Mouse (Mus musculus) cerebellum, adult 8-10 months (tissue): Measurements from ENCODE around the gene Ppip5k1.
A peak's percentile ranks its signal among the peaks of the same experiment; 100 is the strongest.
"Not testable (repeated sequence)": the region's sequence is repeated elsewhere in the genome, so short reads cannot be mapped to it uniquely, and the experiment has no call there.

Source experiments
- DNase-seq: peaks from one replicate; pipeline ENCODE4 v3.0.0; 2022

Ppip5k1 gene

DNA sequence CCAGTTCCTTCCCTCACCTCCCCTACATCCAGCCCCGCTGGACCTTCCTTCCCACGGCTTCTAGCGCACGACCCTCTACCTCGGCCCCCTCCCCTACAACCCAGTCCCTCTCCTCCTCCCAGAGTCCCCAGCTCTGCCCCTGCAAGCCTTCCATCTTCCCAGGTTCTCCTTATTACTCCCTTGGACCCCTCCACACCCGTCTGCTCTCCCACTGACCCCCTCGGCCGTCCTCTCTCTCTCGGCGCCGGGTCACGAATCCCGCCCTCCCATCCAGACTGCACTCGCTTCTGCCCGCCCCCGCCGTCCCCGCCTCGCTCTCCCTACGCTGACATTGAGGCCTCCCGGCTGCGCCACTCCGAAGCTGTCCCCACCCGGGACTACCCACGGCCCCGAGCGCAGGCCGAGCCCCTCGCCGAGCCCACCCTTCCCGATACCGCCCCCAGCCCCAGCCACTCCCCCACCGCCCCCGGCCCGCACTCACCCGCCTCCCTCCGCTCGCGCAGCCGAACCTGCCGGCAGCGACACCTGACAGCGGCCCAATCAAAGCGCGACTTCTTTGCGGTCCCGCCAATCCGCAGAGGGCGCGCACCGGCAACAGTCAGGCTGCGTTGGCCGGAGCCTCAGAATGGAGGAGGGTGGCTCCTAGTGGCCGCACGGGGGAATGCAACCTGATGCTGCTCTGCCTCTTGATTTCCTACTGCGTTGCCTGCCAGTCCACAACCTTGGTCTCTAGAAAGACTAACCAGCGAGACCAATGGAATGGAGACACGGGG, at the start of gene Ppip5k1:
TSS of gene Ppip5k1 (minus strand) at position 577 of the 773 bp plus-strand sequence.
- peak; percentile 98 for DNase-seq

DNA sequence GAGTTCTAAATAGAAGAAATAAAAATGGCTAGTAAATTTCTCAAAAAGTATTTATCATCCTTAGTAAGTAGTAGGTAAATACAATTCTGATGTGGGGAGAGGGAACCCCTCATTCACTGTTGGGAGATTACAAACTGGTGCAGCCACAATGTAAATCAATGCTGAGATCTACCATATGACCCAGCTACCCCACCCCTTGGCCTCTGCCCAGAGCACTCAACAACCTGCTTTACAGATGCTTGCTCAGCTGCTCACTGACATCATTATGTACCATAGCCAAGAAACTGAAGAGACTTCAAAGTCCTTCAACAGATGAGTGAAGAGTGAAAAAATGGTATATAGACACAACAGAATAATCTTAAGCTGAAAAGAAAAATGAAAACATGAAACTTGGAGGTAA, 48.1 kb upstream of the Ppip5k1 start:
- no peak for DNase-seq

DNA sequence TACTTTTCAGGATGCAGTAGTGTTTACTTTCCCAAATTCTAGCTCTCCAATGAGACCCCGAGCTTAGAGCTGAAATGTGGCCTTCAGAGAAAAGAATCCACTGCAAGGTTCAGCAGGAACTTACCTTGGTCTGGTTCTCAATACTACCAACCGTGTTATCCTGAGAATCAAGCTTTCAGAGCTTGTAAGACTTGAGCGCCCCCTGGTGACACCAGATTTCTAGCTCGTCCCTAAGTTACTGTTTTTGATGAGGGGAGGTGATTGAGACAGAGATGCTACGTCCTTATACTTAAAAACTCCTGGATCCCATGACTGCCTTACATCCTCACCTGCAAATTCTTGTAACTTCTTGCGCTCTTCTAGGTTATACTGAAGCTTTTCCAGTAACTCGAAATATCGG, 41.4 kb upstream of the Ppip5k1 start:
- DNase-seq: peak; percentile 91

DNA sequence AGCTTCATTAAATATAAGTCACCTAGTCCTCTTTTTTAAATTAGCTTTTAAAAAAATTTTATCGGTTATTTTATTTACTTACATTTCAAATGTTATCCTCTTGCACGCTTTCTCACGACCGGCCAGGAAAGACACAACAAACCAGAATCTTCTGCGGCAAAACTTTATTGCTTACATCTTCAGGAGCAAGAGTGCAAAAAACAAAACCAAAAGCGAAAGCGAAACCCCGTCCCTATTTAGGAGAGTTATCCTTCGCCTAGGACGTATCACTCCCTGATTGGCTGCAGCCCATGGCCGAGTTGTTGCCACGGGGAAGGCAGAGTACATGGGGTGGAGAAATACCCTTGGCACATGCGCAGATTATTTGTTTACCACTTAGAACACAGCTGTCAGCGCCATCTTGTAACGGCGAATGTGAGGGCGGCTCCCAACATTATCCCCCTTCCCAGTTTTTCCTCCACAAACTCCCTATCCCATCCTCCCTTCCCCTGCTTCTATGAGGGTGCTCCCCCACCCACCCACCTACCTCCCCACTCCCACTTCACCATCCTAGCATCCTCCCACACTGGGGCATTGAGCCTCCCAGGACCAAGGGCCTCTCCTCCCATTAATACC, 31.9 kb upstream of the Ppip5k1 start, which contains the start of gene Strc:
TSS of gene Strc (minus strand) at position 208 of the 615 bp plus-strand sequence.
- not testable (repeated sequence) for DNase-seq

DNA sequence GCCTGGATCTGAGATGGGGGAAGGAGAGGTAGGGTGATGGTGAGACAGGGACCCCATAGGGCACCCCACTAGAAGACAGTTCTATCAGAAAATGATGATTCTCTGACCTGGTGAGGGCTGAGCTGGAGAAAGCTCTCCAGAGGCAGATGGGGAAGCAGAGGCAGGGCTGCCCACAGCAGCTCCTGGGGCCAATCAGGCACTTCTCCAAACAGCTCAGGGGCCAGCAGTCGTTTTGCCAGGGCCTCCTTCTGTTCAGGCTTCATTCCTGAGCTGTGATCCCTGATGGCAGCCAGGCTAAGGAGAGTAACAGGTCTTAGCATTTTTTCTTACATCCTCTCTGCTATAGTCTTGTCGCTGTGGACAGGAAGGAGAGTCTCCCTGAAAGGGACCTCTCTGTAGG, 19.6 kb upstream of the Ppip5k1 start:
- DNase-seq: no peak

DNA sequence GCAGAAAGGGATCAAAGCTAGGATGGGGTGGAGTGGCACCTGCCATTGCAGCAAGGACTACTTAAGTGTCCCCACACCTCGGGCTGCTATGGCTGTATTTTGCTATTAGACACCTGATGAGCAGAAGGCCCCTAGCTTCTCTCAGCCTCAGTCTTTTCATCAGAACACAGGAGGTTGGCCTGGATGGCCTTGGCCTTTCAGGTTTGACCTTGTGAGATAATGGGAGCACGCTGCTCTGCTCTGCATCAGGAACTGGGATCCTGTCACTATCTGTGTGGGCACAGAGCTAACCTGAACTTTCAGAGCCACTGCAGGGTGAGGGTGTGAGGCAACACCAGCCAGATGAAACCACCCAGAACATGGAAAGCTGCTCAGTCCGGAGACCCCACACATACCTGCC, 17.1 kb upstream of the Ppip5k1 start:
- DNase-seq: no peak

DNA sequence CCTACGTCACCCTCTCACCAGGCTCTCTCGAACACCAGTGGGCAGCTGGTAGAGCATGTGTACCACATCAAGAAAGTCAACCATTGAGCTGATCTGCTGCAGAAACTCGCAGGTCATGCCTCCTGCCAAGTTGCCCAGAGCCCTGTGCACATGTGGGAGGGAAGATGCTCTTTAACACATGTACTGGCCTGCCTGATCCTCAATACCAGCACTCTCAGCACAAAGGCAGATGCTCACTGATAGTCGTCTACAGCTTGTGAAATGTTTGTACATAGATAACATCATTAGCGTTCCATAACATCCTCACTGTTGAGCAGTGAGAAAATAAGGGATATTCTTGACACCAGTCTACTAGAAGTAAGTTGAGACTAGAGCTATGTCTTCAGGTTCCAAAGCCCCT, 15.7 kb upstream of the Ppip5k1 start:
- DNase-seq: no peak

DNA sequence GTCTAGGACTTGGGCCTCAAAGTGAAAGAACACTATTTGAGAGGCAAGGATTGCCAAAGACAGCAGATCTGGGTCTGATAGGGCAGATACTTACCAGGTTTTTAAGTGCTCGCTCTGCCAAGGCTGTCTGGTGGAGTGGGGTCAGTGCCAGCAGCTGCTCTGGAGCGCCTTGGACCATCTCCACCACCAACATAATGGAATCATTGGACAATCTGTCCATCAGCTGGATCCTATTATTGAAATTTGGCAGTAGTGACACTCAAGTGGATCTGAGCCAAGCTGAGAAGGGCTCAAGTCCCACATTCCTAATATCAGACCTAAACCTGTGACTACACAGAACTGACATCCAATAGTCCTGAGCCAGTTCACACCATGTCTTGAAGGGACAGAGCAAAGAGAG, 13.6 kb upstream of the Ppip5k1 start:
- peak; percentile 43 for DNase-seq

DNA sequence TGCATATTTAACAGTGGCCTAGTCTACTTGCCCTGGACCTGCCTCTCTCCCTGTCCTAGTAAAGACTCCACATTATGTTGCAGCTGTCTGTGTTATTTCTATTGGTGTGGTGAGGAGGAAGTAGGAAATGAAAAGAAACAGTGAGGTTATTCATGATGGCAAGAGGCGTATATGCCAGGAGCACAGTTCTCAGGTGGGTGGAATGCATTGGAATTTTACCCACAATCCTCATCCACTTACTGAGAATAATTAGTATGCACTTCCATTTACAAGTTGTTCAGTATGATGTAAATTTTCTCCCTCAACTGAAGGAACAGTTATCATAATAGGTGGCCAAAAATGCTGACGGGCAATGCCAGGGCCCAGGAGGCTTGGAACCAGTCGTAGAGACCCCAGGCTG, 8.5 kb upstream of the Ppip5k1 start:
- no peak for DNase-seq

DNA sequence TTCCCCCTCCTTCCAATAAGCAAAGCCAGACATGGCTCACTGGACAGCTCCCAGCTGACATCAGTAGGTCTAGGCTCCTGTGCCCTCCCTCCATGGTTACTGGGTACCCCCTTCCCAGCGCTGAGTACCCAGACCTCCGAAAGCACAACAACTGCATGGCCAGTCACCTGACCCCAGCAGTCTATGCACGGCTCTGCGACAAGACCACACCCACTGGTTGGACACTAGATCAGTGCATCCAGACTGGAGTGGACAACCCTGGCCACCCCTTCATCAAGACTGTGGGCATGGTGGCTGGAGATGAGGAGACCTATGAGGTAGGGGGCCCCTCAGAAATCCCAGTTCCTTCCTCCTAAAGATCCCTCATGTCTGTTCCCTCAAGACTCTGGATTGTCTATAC, 4.3 kb upstream of the Ppip5k1 start:
- DNase-seq: peak; percentile 25

DNA sequence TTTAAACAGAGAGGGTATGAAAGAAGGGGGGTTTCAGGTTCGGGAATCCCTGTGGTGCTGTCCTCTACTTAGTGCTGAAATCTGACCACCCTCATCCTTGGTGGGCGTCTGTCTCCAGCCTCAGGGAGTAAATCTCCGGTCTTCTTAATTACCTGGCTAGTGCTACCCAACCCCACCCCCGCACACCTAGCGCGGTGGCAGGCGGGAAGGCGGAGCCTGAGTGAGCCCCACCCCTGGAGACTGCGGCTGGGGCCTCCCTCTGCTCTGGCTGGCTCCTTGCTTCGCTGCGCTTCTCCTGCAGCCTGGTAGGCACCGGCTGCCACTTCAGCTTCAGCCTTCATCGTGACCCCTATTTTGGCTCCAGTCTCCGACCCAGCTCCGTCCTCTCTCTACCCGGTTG, 3.2 kb upstream of the Ppip5k1 start:
- DNase-seq: peak; percentile 91

DNA sequence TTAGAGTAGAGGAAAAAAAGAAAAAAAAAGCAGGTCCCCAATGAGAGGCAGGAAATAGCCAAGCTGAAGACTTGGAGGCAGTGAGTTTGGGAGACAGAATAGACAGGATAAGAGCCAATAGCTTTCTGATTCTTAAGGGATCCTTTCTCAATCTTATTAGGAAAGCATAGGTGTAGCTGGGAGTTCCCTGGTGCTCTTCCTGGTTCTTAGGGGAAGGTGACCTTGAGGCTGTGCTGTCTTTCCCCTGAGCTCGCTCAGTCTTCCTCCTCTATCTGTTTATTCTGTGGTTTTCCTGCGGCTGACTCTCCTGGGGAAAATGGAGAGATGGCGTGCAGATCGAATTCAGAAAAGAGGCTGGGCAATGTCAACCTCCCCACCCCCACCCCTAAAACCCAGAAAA, 2.8 kb upstream of the Ppip5k1 start:
- DNase-seq: no peak

DNA sequence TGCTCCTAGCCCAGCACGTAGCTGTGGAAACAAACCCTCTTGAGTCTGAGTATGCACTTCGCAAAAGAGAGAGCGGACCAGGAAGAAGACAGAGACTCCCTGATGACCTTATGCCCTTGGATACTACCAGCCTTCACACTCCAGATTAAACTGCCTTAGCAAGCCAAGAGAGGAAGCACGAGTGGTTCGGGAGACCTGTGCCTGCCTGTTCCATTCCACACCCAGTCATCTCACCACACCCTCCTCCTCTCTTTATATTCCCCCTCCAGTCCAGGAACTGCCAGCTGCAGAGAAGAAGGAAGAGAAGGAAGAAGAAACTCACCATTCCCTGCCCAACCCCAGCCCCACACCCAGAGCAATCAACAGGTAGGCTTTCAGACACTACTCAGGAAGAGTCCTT, 2.3 kb upstream of the Ppip5k1 start, which contains the start of gene Ckmt1:
TSS of gene Ckmt1 (plus strand) at position 221 of the 400 bp plus-strand sequence.
- no peak for DNase-seq

DNA sequence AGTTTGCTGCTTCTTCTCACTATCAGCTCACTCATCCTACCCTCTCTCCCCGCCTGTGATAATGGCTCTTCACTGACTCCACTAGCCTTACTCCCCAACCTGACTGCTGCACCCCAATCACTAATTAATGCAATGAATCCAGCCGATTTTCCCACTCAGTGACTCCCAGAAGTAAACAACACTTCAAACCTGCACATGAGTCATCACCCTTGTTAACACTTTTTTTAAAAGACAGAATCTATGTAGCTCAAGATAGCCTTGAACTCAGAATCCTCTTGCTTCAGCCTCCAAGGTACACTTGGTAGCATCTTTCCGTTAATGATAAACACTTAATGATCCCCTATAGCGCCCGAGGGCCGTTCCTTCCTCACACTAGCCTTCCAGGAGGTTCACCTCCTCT, 818 bp downstream of the Ppip5k1 start:
- no peak for DNase-seq

DNA sequence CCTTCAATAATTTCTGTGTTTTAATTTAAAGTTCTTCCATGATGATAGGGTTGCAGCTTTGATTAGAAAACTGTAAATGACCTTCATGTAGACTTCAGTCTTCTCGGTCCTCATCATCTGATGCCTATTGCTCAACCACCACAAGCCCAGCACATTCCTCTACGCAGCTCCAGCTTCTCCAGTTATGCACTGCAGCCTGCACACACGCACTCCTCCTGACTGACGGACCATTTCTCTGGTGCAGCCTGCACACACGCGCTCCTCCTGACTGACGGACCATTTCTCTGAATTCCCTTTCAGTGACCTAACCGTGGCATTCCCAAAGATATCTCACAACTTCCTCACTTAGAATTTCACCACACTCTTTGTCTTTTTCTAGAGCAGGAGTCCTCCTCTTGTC, 2.0 kb downstream of the Ppip5k1 start:
- no peak for DNase-seq

DNA sequence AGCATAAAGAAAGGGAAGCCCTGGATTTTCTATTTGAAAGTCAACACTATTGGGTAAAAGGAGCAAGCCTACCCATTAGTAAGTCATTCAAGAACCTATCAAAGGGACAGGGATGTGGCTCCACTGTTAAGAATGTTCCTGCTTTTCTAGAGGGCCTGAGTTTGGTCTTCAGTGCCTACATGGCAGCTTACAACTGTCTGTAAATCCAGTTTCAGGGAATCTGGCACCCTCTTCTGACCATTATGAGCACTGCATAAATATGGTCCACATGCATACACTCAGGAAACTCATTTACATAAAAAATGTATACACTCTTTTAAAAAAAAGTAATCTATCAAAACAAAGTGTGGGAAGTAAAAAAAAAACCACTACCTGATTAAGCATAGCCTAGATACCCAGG, 16.1 kb downstream of the Ppip5k1 start:
- DNase-seq: no peak

DNA sequence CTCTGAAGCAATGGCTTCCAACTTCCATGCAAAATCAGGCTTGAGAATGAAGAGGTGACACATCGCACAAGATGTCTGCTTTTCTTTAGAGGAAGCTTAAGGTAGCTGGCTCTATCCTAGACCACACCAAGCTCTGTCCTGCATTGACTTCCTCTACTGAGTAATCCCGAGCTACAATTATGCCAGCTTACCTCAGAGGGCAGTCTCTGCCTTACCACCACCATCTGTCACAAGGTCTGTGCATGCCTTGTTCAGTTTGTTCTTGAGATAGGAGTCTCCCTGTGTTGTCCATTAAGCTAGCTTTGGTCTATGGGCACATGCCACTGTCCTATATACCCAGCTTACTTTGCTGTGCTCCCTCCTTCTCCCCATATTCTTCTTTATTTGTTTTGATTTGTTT, 25.7 kb downstream of the Ppip5k1 start:
- DNase-seq: peak; percentile 62

DNA sequence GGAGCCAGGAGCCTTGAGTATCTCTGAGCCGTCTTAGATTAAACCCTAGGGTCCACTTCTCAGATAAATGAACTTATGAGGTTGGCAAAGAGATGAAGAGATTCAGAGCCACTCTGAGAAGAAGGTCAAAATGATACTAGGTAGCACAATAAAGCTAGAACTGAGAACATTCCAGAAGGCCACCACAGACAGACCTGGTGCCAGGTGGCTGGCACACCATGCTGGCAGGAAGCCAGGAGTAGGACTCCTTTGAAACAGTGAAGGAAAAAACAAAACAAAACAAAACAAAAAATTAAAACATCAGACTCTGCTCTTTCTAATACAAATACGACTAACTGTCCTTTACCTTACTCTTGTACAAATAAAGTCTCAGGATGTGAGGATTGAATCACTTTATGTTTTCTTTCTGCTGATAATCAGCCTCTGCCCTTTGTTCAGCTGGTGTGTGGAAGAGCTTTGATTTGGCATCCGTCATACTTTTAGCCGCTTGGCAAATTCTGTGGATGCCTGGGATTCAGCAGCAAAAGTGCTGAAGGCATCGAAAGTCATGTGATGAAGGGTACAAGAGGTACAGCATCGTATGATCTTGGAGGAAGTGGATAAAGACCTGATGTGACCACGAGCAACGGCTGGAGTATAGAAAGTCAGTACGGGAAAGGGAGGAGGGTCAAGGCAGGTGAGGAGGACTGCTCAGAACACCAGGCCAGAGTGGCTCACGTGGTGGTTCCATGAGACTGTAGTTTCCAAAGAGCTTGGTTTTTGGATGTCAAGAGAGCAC, 31.3 kb downstream of the Ppip5k1 start:
- DNase-seq: peak; percentile 81

DNA sequence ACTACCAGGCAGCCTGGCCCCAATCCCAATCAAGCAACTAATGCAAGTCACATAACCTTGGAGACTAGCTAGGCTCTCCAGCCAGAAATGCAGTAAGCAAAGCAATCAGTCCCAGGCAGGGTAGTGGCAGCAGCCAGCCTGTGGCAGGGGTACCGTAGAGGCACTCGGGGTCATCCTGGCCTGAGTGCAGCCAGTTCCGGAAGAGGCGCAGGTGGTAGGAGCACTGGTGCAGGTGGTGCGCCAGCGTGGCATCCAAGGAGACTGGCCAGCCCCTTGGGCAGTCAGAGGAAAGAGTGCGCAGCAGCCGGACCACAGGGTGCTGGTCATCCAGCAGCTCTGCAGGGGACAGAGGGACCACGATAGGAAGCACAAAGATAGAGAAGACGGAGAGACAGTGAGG, 32.2 kb downstream of the Ppip5k1 start:
- peak; percentile 81 for DNase-seq

DNA sequence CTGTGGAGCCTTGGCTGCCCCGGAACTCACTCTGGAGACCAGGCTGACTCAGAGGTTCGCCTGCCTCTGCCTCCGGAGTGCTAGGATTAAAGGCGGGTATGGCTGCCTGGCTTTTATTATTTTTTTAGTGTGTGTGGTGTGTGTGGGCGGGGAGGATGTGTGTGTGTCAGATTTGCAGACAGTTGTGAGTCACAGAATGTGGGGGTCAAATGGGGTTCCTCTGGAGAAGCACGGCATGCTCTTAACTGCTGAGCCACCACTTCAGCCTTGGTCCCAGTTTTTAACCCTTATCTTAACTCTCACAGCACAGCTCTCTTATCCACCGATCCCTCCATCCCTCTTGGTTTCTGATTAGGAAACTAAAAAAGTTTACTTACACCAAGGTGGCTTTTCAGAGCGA, 38.9 kb downstream of the Ppip5k1 start:
- DNase-seq: no peak

DNA sequence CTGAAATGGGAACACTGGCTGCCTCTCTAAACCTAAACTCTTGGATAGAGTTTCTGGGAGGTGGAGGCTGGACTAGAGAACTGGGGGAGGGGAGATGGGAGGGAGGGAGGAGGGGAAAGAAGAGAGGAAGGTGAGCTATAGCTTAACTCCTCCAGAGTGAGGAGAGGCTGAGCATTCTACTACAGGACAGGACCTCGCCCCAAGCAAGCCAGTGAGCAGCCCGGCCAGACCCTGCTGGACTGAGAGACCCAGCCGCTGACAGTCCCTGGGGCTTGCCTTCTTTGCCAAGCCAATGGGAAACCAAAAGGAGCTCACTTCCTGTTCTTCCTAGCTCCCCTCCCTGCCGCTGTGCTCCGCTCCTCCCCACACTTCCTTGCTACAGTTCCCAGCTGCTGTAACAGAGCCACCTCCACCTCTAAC, 46.2 kb downstream of the Ppip5k1 start:
- no peak for DNase-seq

DNA sequence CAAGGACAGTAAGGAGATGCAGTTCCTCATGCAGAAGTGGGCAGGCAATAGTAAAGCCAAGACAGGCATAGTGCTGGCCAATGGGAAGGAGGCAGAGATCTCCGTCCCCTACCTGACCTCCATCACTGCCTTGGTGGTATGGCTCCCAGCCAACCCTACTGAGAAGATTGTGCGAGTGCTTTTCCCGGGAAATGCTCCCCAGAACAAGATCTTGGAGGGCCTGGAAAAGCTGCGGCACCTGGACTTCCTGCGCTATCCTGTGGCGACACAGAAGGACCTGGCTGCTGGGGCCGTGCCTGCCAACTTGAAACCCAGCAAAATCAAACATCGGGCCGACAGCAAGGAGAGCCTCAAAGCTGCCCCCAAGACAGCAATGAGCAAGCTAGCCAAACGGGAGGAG, 55.2 kb downstream of the Ppip5k1 start:
- DNase-seq: peak; percentile 61

DNA sequence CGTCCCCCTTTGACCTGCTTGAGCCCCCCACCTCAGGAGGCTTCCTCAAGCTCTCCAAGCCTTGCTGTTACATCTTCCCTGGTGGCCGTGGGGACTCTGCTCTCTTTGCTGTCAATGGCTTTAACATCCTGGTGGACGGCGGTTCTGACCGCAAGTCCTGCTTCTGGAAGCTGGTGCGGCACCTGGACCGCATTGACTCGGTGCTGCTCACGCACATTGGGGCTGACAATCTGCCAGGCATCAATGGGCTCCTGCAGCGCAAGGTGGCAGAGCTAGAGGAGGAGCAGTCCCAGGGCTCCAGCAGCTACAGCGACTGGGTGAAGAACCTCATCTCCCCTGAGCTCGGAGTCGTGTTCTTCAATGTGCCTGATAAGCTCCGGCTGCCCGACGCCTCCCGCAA, 55.7 kb downstream of the Ppip5k1 start:
- no peak for DNase-seq

DNA sequence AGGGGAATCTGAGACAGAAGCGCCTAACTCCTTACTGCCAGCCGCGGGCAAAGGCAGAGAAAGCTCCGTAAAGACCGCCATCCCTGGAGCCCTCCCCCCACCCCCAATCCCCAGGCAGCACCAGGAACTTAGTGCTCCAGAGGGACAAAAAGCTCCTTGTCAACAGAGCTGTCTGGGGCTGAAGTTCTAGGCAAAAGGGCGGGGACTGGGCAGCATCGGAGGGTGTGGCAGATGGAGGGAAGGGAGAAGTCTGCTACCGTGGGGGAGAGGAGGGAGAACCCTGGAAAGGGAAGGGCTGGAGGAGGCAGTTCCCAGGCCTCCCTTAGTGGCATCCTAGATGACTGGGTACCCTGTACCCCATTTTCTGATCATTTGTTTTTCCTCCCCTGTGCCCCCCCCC, 57.1 kb downstream of the Ppip5k1 start:
- peak; percentile 46 for DNase-seq
